Mouse (Mus musculus) neural tube, embryonic 14.5 days (tissue): ENCODE results near the gene Tex13b. TPM values are rescaled to one million over a fixed set of nuclear protein-coding genes. Genes with fewer than 3 reads are reported as not detected.
"Not testable (repeated sequence)": the region's sequence is repeated elsewhere in the genome, so short reads cannot be mapped to it uniquely, and the experiment has no call there.

Experiments used
- ATAC-seq: fragments of 200-750 bp; cut with Nextera tagmentation; 2 replicates; pipeline ENCODE4 v1.8.0; 2017; ENCODE audit warnings: low read depth, mild to moderate bottlenecking, moderate TSS enrichment, moderate library complexity
- H3K27ac ChIP-seq: fragments of 300-500 bp; sonication (generic); 2 replicates; pipeline ENCODE4 v1.5.1; 2014; ENCODE audit warnings: low read depth, mild to moderate bottlenecking, control low read depth, low read length, moderate library complexity, mixed read lengths
- H3K27me3 ChIP-seq: fragments of 300-500 bp; sonication (generic); 2 replicates; pipeline ENCODE4 v1.6.1; 2014; ENCODE audit warnings: low read length; ENCODE audit not compliant: control insufficient read depth, insufficient read depth
- H3K36me3 ChIP-seq: fragments of 300-500 bp; sonication (generic); 2 replicates; pipeline ENCODE4 v1.6.1; 2014; ENCODE audit warnings: low read length, mixed read lengths; ENCODE audit not compliant: control insufficient read depth, insufficient read depth
- H3K4me1 ChIP-seq: fragments of 300-500 bp; sonication (generic); 2 replicates; pipeline ENCODE4 v1.6.1; 2014; ENCODE audit warnings: low read length; ENCODE audit not compliant: control insufficient read depth, insufficient read depth
- H3K4me2 ChIP-seq: fragments of 300-500 bp; sonication (generic); 2 replicates; pipeline ENCODE4 v1.6.1; 2014; ENCODE audit warnings: mild to moderate bottlenecking, low read depth, low read length, control low read depth
- H3K4me3 ChIP-seq: fragments of 300-500 bp; sonication (generic); 2 replicates; pipeline ENCODE4 v1.5.1; 2014; ENCODE audit warnings: low read depth, low read length, control low read depth, mixed read lengths
- H3K9ac ChIP-seq: fragments of 300-500 bp; sonication (generic); replicated peaks from 2 replicates; pipeline ENCODE4 v1.6.1; 2014; ENCODE audit warnings: low read depth, mild to moderate bottlenecking, control low read depth, low read length, mixed read lengths
- H3K9me3 ChIP-seq: fragments of 300-500 bp; sonication (generic); 2 replicates; pipeline ENCODE4 v1.6.1; 2016; ENCODE audit warnings: low read length; ENCODE audit not compliant: control insufficient read depth
- WGBS: fragments of 180-500 bp; shearing (Covaris S2); extraction: QIAGEN DNeasy Blood & Tissue Kit; methylation state at CpG from one replicate; pipeline ENCODE4 v1.1.7; 2014; 5-methylcytosine and 5-hydroxymethylcytosine counted together
- polyA plus RNA-seq: library from polyadenylated mRNA; unstranded; fragments of >200 nt; fragmentation: Nextera tagmentation; extraction: Ambion mirVana; gene quantifications from 2 replicates; pipeline ENCODE4 v1.2.1, GENCODE M21; 2014

The Tex13b gene
- polyA plus RNA-seq: not detected in 2 replicates

- ATAC-seq: no peak
- Histone ChIP-seq H3K36me3 (no peaks in the 10 kb centered on the region), H3K4me3 (no peak within 1 kb of the TSS), H3K27ac (no peak within 1 kb of the TSS), H3K9me3 (no peaks in the 10 kb centered on the region), H3K4me2 (no peak within 1 kb of the TSS), H3K27me3 (no peaks in the 10 kb centered on the region), H3K9ac (no peak within 1 kb of the TSS), H3K4me1 (no peaks in the 10 kb centered on the region)
- 94% methylated on average over 22 of the region's 22 CpGs for WGBS
Observed at GRCm38 (mm10) chrX:140813312-140814006, at the start of gene Tex13b. TSS of gene Tex13b (minus strand) at chrX:140813433.

GRCm38 (mm10) chrX:140862760-140863159 is 49.5 kb upstream of the Tex13b start:
- H3K9ac ChIP-seq: no peak overlapping the region

GRCm38 (mm10) chrX:140857445-140857844 is 44.2 kb upstream of the Tex13b start:
- no peak overlapping the region for H3K27ac ChIP-seq
- H3K27me3 ChIP-seq: no peaks in the 10 kb centered on the region
- H3K4me1 ChIP-seq: no peaks in the 10 kb centered on the region
- H3K4me3 ChIP-seq: no peak overlapping the region
- no peaks in the 10 kb centered on the region for H3K9me3 ChIP-seq
- no peak overlapping the region for H3K4me2 ChIP-seq
- no peaks in the 10 kb centered on the region for H3K36me3 ChIP-seq
- no peak for ATAC-seq
- no peak overlapping the region for H3K9ac ChIP-seq
- 29% methylated on average over 2 of the region's 2 CpGs for WGBS

More at GRCm38 (mm10) chrX:140862760-140863159, 49.5 kb upstream of the Tex13b start:
- WGBS: 92% methylated on average over 6 of the region's 6 CpGs
- no peak overlapping the region for H3K27ac ChIP-seq
- no peak overlapping the region for H3K4me2 ChIP-seq
- no peaks in the 10 kb centered on the region for H3K4me1 ChIP-seq
- no peaks in the 10 kb centered on the region for H3K27me3 ChIP-seq
- no peaks in the 10 kb centered on the region for H3K9me3 ChIP-seq
- no peaks in the 10 kb centered on the region for H3K36me3 ChIP-seq
- ATAC-seq: no peak
- no peak overlapping the region for H3K4me3 ChIP-seq

GRCm38 (mm10) chrX:140857040-140857439 is 43.8 kb upstream of the Tex13b start:
- H3K9me3 ChIP-seq, H3K27ac ChIP-seq, H3K4me2 ChIP-seq, ATAC-seq, H3K9ac ChIP-seq, H3K4me1 ChIP-seq, H3K27me3 ChIP-seq, H3K36me3 ChIP-seq, H3K4me3 ChIP-seq: not testable (repeated sequence)
- 61% methylated on average over 5 of the region's 5 CpGs for WGBS

GRCm38 (mm10) chrX:140854561-140854960 is 41.3 kb upstream of the Tex13b start:
- no peaks in the 10 kb centered on the region for H3K4me1 ChIP-seq
- ATAC-seq: no peak

GRCm38 (mm10) chrX:140845401-140845800 is 32.2 kb upstream of the Tex13b start:
- not testable (repeated sequence) for H3K9ac ChIP-seq, H3K4me1 ChIP-seq, H3K4me3 ChIP-seq, H3K27me3 ChIP-seq, H3K9me3 ChIP-seq, H3K36me3 ChIP-seq, H3K27ac ChIP-seq, H3K4me2 ChIP-seq, ATAC-seq
- 88% methylated on average over 1 of the region's 1 CpGs for WGBS

More at GRCm38 (mm10) chrX:140854561-140854960, 41.3 kb upstream of the Tex13b start:
- Histone ChIP-seq H3K4me2 (no peak overlapping the region), H3K27ac (no peak overlapping the region), H3K27me3 (no peaks in the 10 kb centered on the region), H3K9me3 (no peaks in the 10 kb centered on the region), H3K9ac (no peak overlapping the region), H3K36me3 (no peaks in the 10 kb centered on the region), H3K4me3 (no peak overlapping the region)
- 70% methylated on average over 3 of the region's 3 CpGs for WGBS

- no peak overlapping the region for H3K27ac ChIP-seq
Observed at GRCm38 (mm10) chrX:140839887-140840286, 26.7 kb upstream of the Tex13b start.

GRCm38 (mm10) chrX:140838077-140838476 is 24.8 kb upstream of the Tex13b start:
- H3K4me2 ChIP-seq: no peak overlapping the region
- H3K27me3 ChIP-seq: no peaks in the 10 kb centered on the region
- no peaks in the 10 kb centered on the region for H3K36me3 ChIP-seq
- H3K9me3 ChIP-seq: no peaks in the 10 kb centered on the region
- H3K4me3 ChIP-seq: no peak overlapping the region
- H3K27ac ChIP-seq: no peak overlapping the region
- H3K4me1 ChIP-seq: no peaks in the 10 kb centered on the region
- no peak overlapping the region for H3K9ac ChIP-seq
- no peak for ATAC-seq
- WGBS: 86% methylated on average over 3 of the region's 3 CpGs

More at GRCm38 (mm10) chrX:140839887-140840286, 26.7 kb upstream of the Tex13b start:
- Histone ChIP-seq H3K9ac (no peak overlapping the region), H3K4me3 (no peak overlapping the region), H3K36me3 (no peaks in the 10 kb centered on the region), H3K4me1 (no peaks in the 10 kb centered on the region), H3K4me2 (no peak overlapping the region), H3K27me3 (no peaks in the 10 kb centered on the region), H3K9me3 (no peaks in the 10 kb centered on the region)
- no peak for ATAC-seq
- 68% methylated on average over 4 of the region's 4 CpGs for WGBS

- Histone ChIP-seq H3K36me3 (no peaks in the 10 kb centered on the region), H3K4me1 (no peaks in the 10 kb centered on the region), H3K27ac (no peak overlapping the region), H3K27me3 (no peaks in the 10 kb centered on the region), H3K4me3 (no peak overlapping the region), H3K4me2 (no peak overlapping the region), H3K9ac (no peak overlapping the region), H3K9me3 (no peaks in the 10 kb centered on the region)
- no peak for ATAC-seq
- 76% methylated on average over 4 of the region's 4 CpGs for WGBS
Observed at GRCm38 (mm10) chrX:140831706-140832105, 18.5 kb upstream of the Tex13b start.
